Mouse (Mus musculus) olfactory bulb, adult 2 months (tissue): Measurements from ENCODE around the gene Olfr462. TPM values are rescaled to one million over a fixed set of nuclear protein-coding genes. Genes with fewer than 3 reads are reported as not detected.
"Not testable (repeated sequence)": the region's sequence is repeated elsewhere in the genome, so short reads cannot be mapped to it uniquely, and the experiment has no call there.

ENCODE experiments used
- H3K27ac ChIP-seq: fragments of 200-500 bp; 2 replicates; pipeline ENCODE4 v1.5.1; 2012; ENCODE audit warnings: low read depth, low read length; ENCODE audit not compliant: insufficient read depth
- H3K4me1 ChIP-seq: fragments of 200-500 bp; 2 replicates; pipeline ENCODE4 v1.6.1; 2012; ENCODE audit warnings: low read length; ENCODE audit not compliant: control insufficient read depth, insufficient read depth
- H3K4me3 ChIP-seq: fragments of 200-500 bp; 2 replicates; pipeline ENCODE4 v1.5.1; 2012; ENCODE audit warnings: mild to moderate bottlenecking, low read depth, low read length, moderate library complexity; ENCODE audit not compliant: insufficient read depth
- CTCF ChIP-seq: fragments of 200-500 bp; IDR thresholded peaks from 2 replicates; pipeline ENCODE4 v1.5.1; 2012; ENCODE audit warnings: low read depth, mild to moderate bottlenecking, low read length, moderate library complexity; ENCODE audit not compliant: insufficient read depth
- POLR2A ChIP-seq: fragments of 200-500 bp; IDR thresholded peaks from 2 replicates; pipeline ENCODE4 v1.6.1; 2012; ENCODE audit warnings: mild to moderate bottlenecking, low read depth, low read length, moderate library complexity; ENCODE audit not compliant: insufficient read depth
- WGBS: fragments of 180-500 bp; shearing (Covaris S2); methylation state at CpG from one replicate; pipeline ENCODE4 v1.1.7; 2018; 5-methylcytosine and 5-hydroxymethylcytosine counted together
- polyA plus RNA-seq: library from polyadenylated mRNA; stranded (reverse); fragments of >200 nt; gene quantifications from 2 replicates; pipeline ENCODE4 v1.2.4, GENCODE M21; 2012; ENCODE audit warnings: low replicate concordance; ENCODE audit not compliant: missing spikeins, insufficient read depth, insufficient read length

Olfr462 gene
- polyA plus RNA-seq, 1 experiment: not detected

GRCm38 (mm10) chr11:87884856-87885255 lies 7.2 kb downstream of the Olfr462 start:
- 82% methylated on average over 5 of the region's 5 CpGs for WGBS
- TF ChIP-seq CTCF (no peak), POLR2A (no peak)
- Histone ChIP-seq H3K4me1 (no peaks in the 10 kb centered on the region), H3K27ac (no peak overlapping the region), H3K4me3 (no peak overlapping the region)

GRCm38 (mm10) chr11:87883493-87883892 lies 8.6 kb downstream of the Olfr462 start:
- Histone ChIP-seq H3K27ac (no peak overlapping the region), H3K4me1 (no peaks in the 10 kb centered on the region), H3K4me3 (no peak overlapping the region)
- TF ChIP-seq CTCF (no peak), POLR2A (no peak)
- WGBS: 34% methylated on average over 5 of the region's 5 CpGs

DNA sequence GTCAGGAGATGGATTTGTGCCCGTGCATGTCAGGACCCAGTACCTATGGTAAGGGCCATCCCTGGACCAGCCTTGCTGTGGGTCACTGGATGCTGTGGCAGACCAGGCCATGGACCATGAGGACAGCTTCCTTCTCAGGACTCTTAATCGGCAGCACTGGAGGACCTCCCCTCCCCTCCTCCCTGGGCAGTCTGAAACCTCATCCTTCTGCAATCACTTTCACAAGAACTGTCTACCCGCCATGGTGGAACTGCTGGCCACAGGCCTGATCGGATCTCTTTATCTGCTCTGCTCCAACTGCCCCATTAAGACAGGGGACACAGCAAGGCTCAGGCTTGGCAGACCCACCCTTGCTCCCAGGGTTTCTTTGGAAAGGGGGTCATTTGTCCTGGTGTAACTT lies 10.4 kb downstream of the Olfr462 start:
- TF ChIP-seq CTCF (no peak), POLR2A (no peak)

DNA sequence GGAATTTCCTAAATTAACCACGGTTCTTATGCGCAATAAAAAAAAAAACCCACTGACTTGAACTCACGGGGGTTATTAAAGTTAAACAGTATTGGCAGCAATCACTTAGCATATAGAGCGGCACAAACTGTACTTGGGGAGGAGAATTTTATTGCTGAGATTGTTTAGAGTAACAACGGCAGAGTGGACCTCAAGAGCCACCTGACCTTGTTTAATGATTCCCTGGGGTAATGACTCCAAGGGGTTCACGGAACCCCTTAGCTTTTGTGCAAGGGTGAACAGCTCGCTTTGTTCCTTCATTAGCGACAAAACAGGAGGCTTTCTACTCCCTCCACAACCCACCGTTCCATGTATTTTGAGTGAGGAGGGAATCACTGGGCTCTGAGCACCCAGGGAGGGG lies 12.2 kb downstream of the Olfr462 start:
- no peaks in the 10 kb centered on the region for H3K4me1 ChIP-seq
- 58% methylated on average over 9 of the region's 9 CpGs for WGBS
- no peak overlapping the region for H3K27ac ChIP-seq
- H3K4me3 ChIP-seq: no peak overlapping the region
- TF ChIP-seq POLR2A (no peak), CTCF (no peak)

More for the DNA sequence above, 10.4 kb downstream of the Olfr462 start:
- H3K27ac ChIP-seq: no peak overlapping the region
- no peaks in the 10 kb centered on the region for H3K4me1 ChIP-seq
- H3K4me3 ChIP-seq: no peak overlapping the region
- WGBS: 75% methylated on average over 4 of the region's 4 CpGs

GRCm38 (mm10) chr11:87875436-87875835 lies 16.6 kb downstream of the Olfr462 start, which contains the start of gene Epx:
TSS of gene Epx (minus strand) at chr11:87875536.
- H3K27ac ChIP-seq: no peak within 1 kb of the TSS
- no peak within 1 kb of the TSS for H3K4me3 ChIP-seq
- 78% methylated on average over 6 of the region's 6 CpGs for WGBS
- H3K4me1 ChIP-seq: no peaks in the 10 kb centered on the region
- TF ChIP-seq CTCF (no peak), POLR2A (no peak)

- no peak for TF ChIP-seq POLR2A
- TF ChIP-seq CTCF: no peak
- H3K27ac ChIP-seq: no peak overlapping the region
- no peak overlapping the region for H3K4me3 ChIP-seq
- no peaks in the 10 kb centered on the region for H3K4me1 ChIP-seq
- WGBS: 27% methylated on average over 8 of the region's 8 CpGs
These were observed 20.3 kb downstream of the Olfr462 start for GRCm38 (mm10) chr11:87871766-87872165.

DNA sequence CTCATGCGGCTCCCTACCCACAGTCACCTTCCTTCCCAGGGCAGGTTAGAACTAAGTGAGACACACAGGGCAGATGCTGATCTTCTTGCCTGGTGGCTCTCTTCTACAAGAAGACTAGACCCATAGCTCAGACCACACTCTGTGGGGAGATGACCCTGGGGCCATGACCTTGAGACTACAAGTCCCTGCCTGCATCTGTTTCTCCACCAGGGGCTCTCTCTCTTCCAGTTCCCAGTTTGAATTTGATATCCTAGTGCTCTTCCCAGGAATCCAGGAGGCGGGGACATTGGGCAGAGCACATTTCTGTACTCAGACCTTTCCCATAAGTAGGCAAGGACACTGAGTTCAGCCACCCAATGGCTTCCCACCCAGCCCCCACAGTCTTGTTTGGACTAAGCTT lies 22.0 kb downstream of the Olfr462 start:
- no peak for TF ChIP-seq POLR2A
- no peak for TF ChIP-seq CTCF
- no peak overlapping the region for H3K4me3 ChIP-seq
- H3K27ac ChIP-seq: no peak overlapping the region
- 93% methylated on average over 2 of the region's 2 CpGs for WGBS
- H3K4me1 ChIP-seq: no peaks in the 10 kb centered on the region

- 82% methylated on average over 1 of the region's 2 CpGs for WGBS
- H3K4me1 ChIP-seq, H3K4me3 ChIP-seq, H3K27ac ChIP-seq: not testable (repeated sequence)
These were observed 25.2 kb downstream of the Olfr462 start for GRCm38 (mm10) chr11:87866891-87867290.

DNA sequence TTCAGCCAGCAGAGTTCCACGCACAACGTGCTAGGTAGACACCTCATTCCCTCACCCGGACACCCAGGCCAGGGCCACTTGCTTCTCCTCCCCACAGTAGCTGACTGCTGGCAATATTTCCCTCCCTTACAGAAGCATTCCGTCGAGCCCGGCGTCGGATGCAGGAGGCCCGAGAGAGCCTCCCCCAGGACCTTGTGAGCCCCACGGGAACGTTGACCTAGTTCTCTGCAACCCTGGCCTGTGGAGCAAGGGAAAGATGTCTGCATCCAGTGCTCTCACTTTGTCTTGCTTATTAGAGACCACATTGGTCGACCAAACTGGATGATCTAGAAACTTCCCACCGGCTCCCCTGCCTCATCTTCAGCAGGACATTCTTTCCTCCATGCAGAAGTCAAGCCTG lies 29.3 kb downstream of the Olfr462 start:
- 96% methylated on average over 13 of the region's 13 CpGs for WGBS
- Histone ChIP-seq H3K27ac (no peak overlapping the region), H3K4me1 (no peaks in the 10 kb centered on the region), H3K4me3 (no peak overlapping the region)
- TF ChIP-seq POLR2A (no peak), CTCF (no peak)

DNA sequence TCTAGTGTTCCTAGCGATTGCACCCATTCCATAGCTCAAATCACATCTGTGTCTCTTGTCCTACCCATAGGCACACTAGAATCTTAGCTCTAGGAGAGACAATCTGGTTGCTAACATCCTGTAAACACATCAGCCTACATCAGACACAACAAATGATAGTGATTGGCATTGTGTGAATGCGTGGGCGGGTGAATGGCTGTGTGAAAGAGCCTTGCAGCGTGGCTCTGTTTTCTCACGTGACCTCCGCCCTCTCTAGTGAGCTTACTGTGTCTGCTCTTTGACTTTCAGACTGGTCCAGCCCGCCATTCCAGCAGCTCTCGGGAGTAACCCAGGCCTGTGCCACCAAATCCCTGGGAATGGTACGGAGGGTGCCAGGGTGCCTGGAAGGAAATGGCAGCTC lies 31.6 kb downstream of the Olfr462 start:
- Histone ChIP-seq H3K4me1 (no peaks in the 10 kb centered on the region), H3K27ac (no peak overlapping the region), H3K4me3 (no peak overlapping the region)
- TF ChIP-seq POLR2A: no peak
- no peak for TF ChIP-seq CTCF
- WGBS: 86% methylated on average over 9 of the region's 9 CpGs

- no peak for TF ChIP-seq POLR2A
- TF ChIP-seq CTCF: no peak
- no peak overlapping the region for H3K4me3 ChIP-seq
- WGBS: 94% methylated on average over 11 of the region's 11 CpGs
- no peak overlapping the region for H3K27ac ChIP-seq
- no peaks in the 10 kb centered on the region for H3K4me1 ChIP-seq
These were observed 32.8 kb downstream of the Olfr462 start for GRCm38 (mm10) chr11:87859273-87859672.
